Mouse (Mus musculus) stomach, embryonic 14.5 days (tissue): ENCODE measurements around the gene Mef2a. TPM values are rescaled to one million over a fixed set of nuclear protein-coding genes. Genes with fewer than 3 reads are reported as not detected.
"Not testable (repeated sequence)": the region's sequence is repeated elsewhere in the genome, so short reads cannot be mapped to it uniquely, and the experiment has no call there.

ENCODE experiments used
- ATAC-seq: fragments of 200-750 bp; cut with Nextera tagmentation; 2 replicates; pipeline ENCODE4 v1.8.0; 2017; ENCODE audit warnings: low read depth, moderate TSS enrichment; ENCODE audit not compliant: insufficient number of reproducible peaks, insufficient read depth, low FRiP score
- H3K27ac ChIP-seq: fragments of 300-500 bp; sonication (generic); 2 replicates; pipeline ENCODE4 v1.5.1; 2014; ENCODE audit warnings: mild to moderate bottlenecking, low read length, moderate library complexity, mixed read lengths
- H3K27me3 ChIP-seq: fragments of 300-500 bp; sonication (generic); 2 replicates; pipeline ENCODE4 v1.6.1; 2014; ENCODE audit warnings: low read length, control low read depth, mixed read lengths; ENCODE audit not compliant: control insufficient read depth, insufficient read depth
- H3K36me3 ChIP-seq: fragments of 300-500 bp; sonication (generic); 2 replicates; pipeline ENCODE4 v1.6.1; 2014; ENCODE audit warnings: mild to moderate bottlenecking, control low read depth, low read length, moderate library complexity, mixed read lengths; ENCODE audit not compliant: control insufficient read depth, insufficient read depth
- H3K4me1 ChIP-seq: fragments of 300-500 bp; sonication (generic); 2 replicates; pipeline ENCODE4 v1.6.1; 2014; ENCODE audit warnings: low read length, control low read depth, mixed read lengths; ENCODE audit not compliant: control insufficient read depth, insufficient read depth
- H3K4me2 ChIP-seq: fragments of 300-500 bp; sonication (generic); replicated peaks from 2 replicates; pipeline ENCODE4 v1.6.1; 2014; ENCODE audit warnings: low read depth, low read length, control low read depth
- H3K4me3 ChIP-seq: fragments of 300-500 bp; sonication (generic); 2 replicates; pipeline ENCODE4 v1.5.1; 2014; ENCODE audit warnings: low read depth, low read length, control low read depth
- H3K9ac ChIP-seq: fragments of 300-500 bp; sonication (generic); replicated peaks from 2 replicates; pipeline ENCODE4 v1.6.1; 2014; ENCODE audit warnings: low read depth, mild to moderate bottlenecking, control low read depth, low read length, moderate library complexity, mixed read lengths
- H3K9me3 ChIP-seq: fragments of 300-500 bp; sonication (generic); 2 replicates; pipeline ENCODE4 v1.6.1; 2016; ENCODE audit warnings: low read depth, low read length, control low read depth; ENCODE audit not compliant: control insufficient read depth
- WGBS: fragments of 180-500 bp; shearing (Covaris S2); extraction: QIAGEN DNeasy Blood & Tissue Kit; methylation state at CpG from one replicate; pipeline ENCODE4 v1.1.7; 2014; 5-methylcytosine and 5-hydroxymethylcytosine counted together
- polyA plus RNA-seq: library from polyadenylated mRNA; unstranded; fragments of >200 nt; fragmentation: Nextera tagmentation; extraction: Ambion mirVana; gene quantifications from 2 replicates; pipeline ENCODE4 v1.2.1, GENCODE M21; 2014

The Mef2a gene
- polyA plus RNA-seq, 1 experiment from 2014 or later: 48.0 TPM

- H3K36me3 ChIP-seq: no peaks in the 10 kb centered on the region
These were observed 64.6 kb downstream of the Mef2a start for GRCm38 (mm10) chr7:67308102-67308501.

DNA sequence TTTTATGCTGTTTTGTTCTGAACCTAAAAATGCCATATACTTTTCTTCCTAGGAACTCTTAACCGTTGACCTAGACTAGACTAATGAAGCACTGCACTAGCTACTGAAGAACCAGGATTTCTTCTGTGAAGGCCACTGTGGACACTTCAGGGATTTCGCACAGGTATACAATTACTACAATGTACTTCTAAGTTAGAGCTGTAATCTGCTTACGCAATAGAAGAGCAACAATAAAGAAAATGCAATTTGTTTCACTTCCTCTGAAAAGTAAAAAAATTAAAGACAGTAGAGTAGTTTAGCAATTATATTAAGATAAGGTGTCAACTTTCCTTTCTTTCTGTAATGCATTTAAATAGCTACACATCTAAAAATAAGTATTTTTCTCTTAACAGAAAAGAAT is 65.6 kb downstream of the Mef2a start:
- WGBS: 96% methylated on average over 3 of the region's 3 CpGs
- ATAC-seq: no peak
- Histone ChIP-seq H3K27ac (no peak overlapping the region), H3K4me2 (no peak overlapping the region), H3K36me3 (no peaks in the 10 kb centered on the region), H3K27me3 (no peaks in the 10 kb centered on the region), H3K4me3 (no peak overlapping the region), H3K9ac (no peak overlapping the region), H3K4me1 (no peaks in the 10 kb centered on the region), H3K9me3 (no peaks in the 10 kb centered on the region)

More at GRCm38 (mm10) chr7:67308102-67308501, 64.6 kb downstream of the Mef2a start:
- Histone ChIP-seq H3K27ac (no peak overlapping the region), H3K9ac (no peak overlapping the region), H3K27me3 (no peaks in the 10 kb centered on the region), H3K4me3 (no peak overlapping the region), H3K9me3 (no peaks in the 10 kb centered on the region), H3K4me1 (no peaks in the 10 kb centered on the region), H3K4me2 (no peak overlapping the region)
- WGBS: 89% methylated on average over 2 of the region's 2 CpGs
- no peak for ATAC-seq

- Histone ChIP-seq H3K4me2 (no peak overlapping the region), H3K4me1 (no peaks in the 10 kb centered on the region), H3K27me3 (no peaks in the 10 kb centered on the region), H3K4me3 (no peak overlapping the region), H3K27ac (no peak overlapping the region), H3K36me3 (no peaks in the 10 kb centered on the region), H3K9me3 (no peaks in the 10 kb centered on the region), H3K9ac (no peak overlapping the region)
- whole genome bisulfite sequencing: 62% methylated on average over 3 of the region's 3 CpGs
- ATAC-seq: no peak
These were observed 67.7 kb downstream of the Mef2a start for GRCm38 (mm10) chr7:67304937-67305336.

DNA sequence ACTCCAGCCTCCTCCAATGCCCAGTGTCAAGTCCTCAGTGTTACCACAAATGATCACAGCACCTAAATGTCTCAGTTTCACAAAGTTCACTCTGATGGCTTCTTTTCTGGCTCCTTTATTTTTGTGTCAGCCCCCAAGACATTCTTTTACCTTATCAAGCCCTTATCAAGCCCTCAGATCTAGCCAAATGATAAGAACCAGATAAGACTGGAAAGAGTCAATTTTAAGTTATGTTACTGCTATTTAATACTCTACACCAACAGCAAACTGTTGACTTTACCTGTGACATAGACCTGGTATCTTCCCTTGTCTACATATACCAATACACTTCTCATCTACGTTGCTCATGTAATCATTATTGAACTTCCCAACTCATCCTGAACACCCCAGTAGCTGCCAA is 76.2 kb downstream of the Mef2a start:
- Histone ChIP-seq H3K4me2 (no peak overlapping the region), H3K9ac (no peak overlapping the region), H3K9me3 (no peaks in the 10 kb centered on the region), H3K36me3 (no peaks in the 10 kb centered on the region), H3K27me3 (no peaks in the 10 kb centered on the region), H3K4me3 (no peak overlapping the region), H3K4me1 (no peaks in the 10 kb centered on the region), H3K27ac (no peak overlapping the region)
- no peak for ATAC-seq
- WGBS: 78% methylated on average over 1 of the region's 1 CpGs

GRCm38 (mm10) chr7:67291356-67291755 is 81.3 kb downstream of the Mef2a start:
- H3K36me3 ChIP-seq: no peaks in the 10 kb centered on the region
- H3K27me3 ChIP-seq: no peaks in the 10 kb centered on the region
- H3K4me2 ChIP-seq: no peak overlapping the region
- no peak overlapping the region for H3K27ac ChIP-seq
- no peak for ATAC-seq
- no peak overlapping the region for H3K4me3 ChIP-seq
- H3K4me1 ChIP-seq: no peaks in the 10 kb centered on the region
- WGBS: 92% methylated on average over 1 of the region's 1 CpGs
- H3K9me3 ChIP-seq: no peaks in the 10 kb centered on the region
- H3K9ac ChIP-seq: no peak overlapping the region

- Histone ChIP-seq H3K27ac (no peak overlapping the region), H3K9ac (no peak overlapping the region), H3K27me3 (no peaks in the 10 kb centered on the region), H3K9me3 (no peaks in the 10 kb centered on the region), H3K36me3 (no peaks in the 10 kb centered on the region), H3K4me2 (no peak overlapping the region), H3K4me3 (no peak overlapping the region), H3K4me1 (no peaks in the 10 kb centered on the region)
- peak; percentile 82 for ATAC-seq
- 71% methylated on average over 4 of the region's 4 CpGs for WGBS
These were observed 85.2 kb downstream of the Mef2a start for GRCm38 (mm10) chr7:67287456-67287855.

DNA sequence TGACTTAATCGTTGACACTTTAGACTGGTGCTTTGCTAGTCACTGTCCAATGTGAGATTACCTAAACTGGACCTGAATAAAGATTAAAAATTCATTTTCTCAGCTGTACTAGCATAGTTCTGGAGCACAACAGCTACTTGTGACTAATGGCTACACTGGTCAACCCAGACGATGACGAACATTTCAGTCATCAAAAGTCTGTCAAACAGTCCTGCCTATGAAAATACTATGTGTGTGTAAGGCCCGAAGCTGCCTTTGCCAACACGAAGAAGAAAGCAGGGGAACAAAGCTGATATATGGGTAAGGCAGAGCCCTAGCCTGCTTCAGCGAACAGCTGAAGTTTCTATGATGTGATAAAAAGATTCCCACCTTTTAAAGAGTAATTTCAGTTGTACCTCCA is 89.1 kb downstream of the Mef2a start:
- Histone ChIP-seq H3K4me2 (no peak overlapping the region), H3K27me3 (no peaks in the 10 kb centered on the region), H3K4me3 (no peak overlapping the region), H3K27ac (no peak overlapping the region), H3K36me3 (no peaks in the 10 kb centered on the region), H3K9me3 (no peaks in the 10 kb centered on the region), H3K4me1 (no peaks in the 10 kb centered on the region), H3K9ac (no peak overlapping the region)
- 86% methylated on average over 6 of the region's 6 CpGs for WGBS
- no peak for ATAC-seq

- H3K9me3 ChIP-seq, H3K27ac ChIP-seq, H3K9ac ChIP-seq, H3K36me3 ChIP-seq, H3K4me3 ChIP-seq, H3K4me1 ChIP-seq, H3K4me2 ChIP-seq, H3K27me3 ChIP-seq, ATAC-seq: not testable (repeated sequence)
- WGBS: 73% methylated on average over 4 of the region's 4 CpGs
These were observed 102.2 kb downstream of the Mef2a start for GRCm38 (mm10) chr7:67270447-67270846.

- no peak overlapping the region for H3K9ac ChIP-seq
- H3K36me3 ChIP-seq: peaks cover 12% of the 10 kb centered on the region; the same call in 1 of the 2 replicates
- no peak overlapping the region for H3K4me3 ChIP-seq
- no peaks in the 10 kb centered on the region for H3K9me3 ChIP-seq
- H3K4me2 ChIP-seq: no peak overlapping the region
- ATAC-seq: peak; percentile 79; the same call in 1 of the 2 replicates
- no peak overlapping the region for H3K27ac ChIP-seq
- 68% methylated on average over 4 of the region's 4 CpGs for WGBS
- no peaks in the 10 kb centered on the region for H3K4me1 ChIP-seq
- no peaks in the 10 kb centered on the region for H3K27me3 ChIP-seq
These were observed 112.7 kb downstream of the Mef2a start for GRCm38 (mm10) chr7:67259828-67260563.
